Mouse (Mus musculus): ENCODE measurements at regions not wholly inside any gene's neighbourhood (a gene's known extent, or its start where the extent isn't known, plus 50 kb on each side); places are given as distances from the start of the nearest gene placed in this dataset.

DNA sequence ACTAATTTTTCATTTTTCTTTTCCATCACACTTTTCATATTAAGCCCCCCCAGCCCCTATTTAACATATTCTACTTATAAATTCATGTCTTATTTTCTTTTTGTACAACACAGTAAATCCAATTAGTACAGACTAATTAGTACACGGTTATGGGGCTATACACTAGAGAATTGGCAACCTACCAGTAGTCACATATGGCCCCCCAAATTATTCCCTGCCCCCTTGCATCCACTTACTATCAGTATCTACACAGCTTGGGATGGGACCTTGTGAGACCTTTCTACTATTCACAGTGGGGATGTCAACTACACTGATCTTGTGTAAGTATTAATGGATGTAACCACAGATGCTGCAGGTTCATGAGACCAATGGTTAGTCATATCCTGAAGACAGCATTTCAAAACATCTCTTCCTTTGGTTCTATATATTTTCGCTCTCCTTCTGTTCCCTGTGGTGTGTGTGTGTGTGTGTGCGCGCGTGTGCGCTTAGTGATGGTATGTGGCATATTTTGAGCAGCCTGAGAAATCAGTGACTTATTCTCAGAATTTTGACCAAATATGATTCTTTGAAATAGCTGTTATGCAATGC, 732.9 kb upstream of the Zeb2 start:
- H3K27me3 ChIP-seq (ENCODE audit: control insufficient read depth, insufficient read depth, low read depth, low read length): no peaks in the 10 kb centered on the region
- no peaks in the 10 kb centered on the region for H3K9me3 ChIP-seq (ENCODE audit: control insufficient read depth, low read length)
- ATAC-seq (ENCODE audit: low read depth): no peak
- H3K4me1 ChIP-seq (replicated peaks; ENCODE audit: control insufficient read depth, insufficient read depth, low read length): no peaks in the 10 kb centered on the region
- no peak overlapping the region for H3K27ac ChIP-seq (ENCODE audit: low read length)
- 95% methylated on average over 6 of the region's 6 CpGs for WGBS
- no peak overlapping the region for H3K9ac ChIP-seq (ENCODE audit: low read length)
- no peaks in the 10 kb centered on the region for H3K36me3 ChIP-seq (ENCODE audit: control insufficient read depth, insufficient read depth, low read length)
- no peak overlapping the region for H3K4me3 ChIP-seq (ENCODE audit: low read length)
- no peak overlapping the region for H3K4me2 ChIP-seq (ENCODE audit: low read depth, low read length)

DNA sequence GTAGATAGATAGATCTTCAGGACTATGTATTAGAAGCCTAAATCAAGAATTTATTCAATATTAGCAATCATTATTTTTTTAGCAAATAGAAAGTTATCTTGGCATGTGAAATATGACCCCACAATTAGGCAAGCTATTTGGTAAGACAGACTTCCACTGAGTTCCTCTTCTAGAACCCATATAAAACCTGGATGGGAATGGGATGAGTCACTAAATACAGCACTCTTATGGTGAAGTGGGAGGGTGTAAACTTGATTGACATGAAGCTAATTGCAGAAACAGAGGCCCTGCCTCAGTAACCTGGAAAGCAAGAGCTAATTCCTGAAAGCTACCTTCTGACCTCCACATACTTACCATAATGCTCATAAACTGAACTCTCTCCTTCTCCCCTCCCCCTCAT, 723.2 kb upstream of the Zeb2 start:
- no peaks in the 10 kb centered on the region for H3K27me3 ChIP-seq (ENCODE audit: control insufficient read depth, insufficient read depth, low read depth, low read length)
- no peaks in the 10 kb centered on the region for H3K36me3 ChIP-seq (ENCODE audit: control insufficient read depth, insufficient read depth, low read length)
- H3K27ac ChIP-seq (ENCODE audit: low read length): no peak overlapping the region
- no peak overlapping the region for H3K4me3 ChIP-seq (ENCODE audit: low read length)
- H3K4me2 ChIP-seq (ENCODE audit: low read depth, low read length): no peak overlapping the region
- no peak for ATAC-seq (ENCODE audit: low read depth)
- no peaks in the 10 kb centered on the region for H3K4me1 ChIP-seq (replicated peaks; ENCODE audit: control insufficient read depth, insufficient read depth, low read length)
- H3K9me3 ChIP-seq (ENCODE audit: control insufficient read depth, low read length): no peaks in the 10 kb centered on the region
- H3K9ac ChIP-seq (ENCODE audit: low read length): no peak overlapping the region

DNA sequence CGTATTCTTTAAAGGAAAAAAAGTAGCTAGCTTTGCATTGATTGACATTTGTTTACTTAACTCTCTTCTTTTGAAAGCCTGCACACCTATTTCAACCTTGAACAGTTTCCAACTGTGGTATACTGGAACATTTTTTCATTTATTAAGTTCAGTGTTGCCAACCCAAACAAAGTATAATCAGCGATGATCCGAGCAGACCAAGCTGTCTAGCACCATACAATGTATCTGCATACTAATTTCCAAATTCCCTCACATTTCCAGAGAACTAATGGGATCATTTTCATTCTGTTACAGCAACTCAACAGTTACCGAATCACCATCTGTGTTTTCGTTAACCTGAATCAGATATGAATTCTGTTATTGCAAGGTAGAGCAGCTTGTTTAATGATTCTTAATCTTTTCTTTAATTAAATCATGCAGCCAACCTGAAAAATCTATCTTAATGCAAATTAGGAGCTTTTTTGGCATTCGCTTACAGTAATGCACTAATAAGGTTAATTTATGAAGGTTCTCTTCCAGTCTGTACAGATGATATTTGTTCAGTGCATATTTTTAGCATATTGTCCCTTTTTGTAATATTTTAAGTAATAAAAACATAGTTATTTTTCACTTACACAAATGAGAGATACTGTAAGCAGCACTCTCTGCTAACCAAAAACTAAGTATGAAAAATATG, 719.5 kb upstream of the Zeb2 start:
- H3K27ac ChIP-seq (ENCODE audit: low read length): no peak overlapping the region
- ATAC-seq (ENCODE audit: low read depth): no peak
- no peaks in the 10 kb centered on the region for H3K4me1 ChIP-seq (replicated peaks; ENCODE audit: control insufficient read depth, insufficient read depth, low read length)
- no peak overlapping the region for H3K4me2 ChIP-seq (ENCODE audit: low read depth, low read length)
- H3K36me3 ChIP-seq (ENCODE audit: control insufficient read depth, insufficient read depth, low read length): no peaks in the 10 kb centered on the region
- H3K9ac ChIP-seq (ENCODE audit: low read length): no peak overlapping the region
- WGBS: 71% methylated on average over 6 of the region's 6 CpGs
- H3K9me3 ChIP-seq (ENCODE audit: control insufficient read depth, low read length): no peaks in the 10 kb centered on the region
- H3K4me3 ChIP-seq (ENCODE audit: low read length): no peak overlapping the region
- H3K27me3 ChIP-seq (ENCODE audit: control insufficient read depth, insufficient read depth, low read depth, low read length): no peaks in the 10 kb centered on the region

DNA sequence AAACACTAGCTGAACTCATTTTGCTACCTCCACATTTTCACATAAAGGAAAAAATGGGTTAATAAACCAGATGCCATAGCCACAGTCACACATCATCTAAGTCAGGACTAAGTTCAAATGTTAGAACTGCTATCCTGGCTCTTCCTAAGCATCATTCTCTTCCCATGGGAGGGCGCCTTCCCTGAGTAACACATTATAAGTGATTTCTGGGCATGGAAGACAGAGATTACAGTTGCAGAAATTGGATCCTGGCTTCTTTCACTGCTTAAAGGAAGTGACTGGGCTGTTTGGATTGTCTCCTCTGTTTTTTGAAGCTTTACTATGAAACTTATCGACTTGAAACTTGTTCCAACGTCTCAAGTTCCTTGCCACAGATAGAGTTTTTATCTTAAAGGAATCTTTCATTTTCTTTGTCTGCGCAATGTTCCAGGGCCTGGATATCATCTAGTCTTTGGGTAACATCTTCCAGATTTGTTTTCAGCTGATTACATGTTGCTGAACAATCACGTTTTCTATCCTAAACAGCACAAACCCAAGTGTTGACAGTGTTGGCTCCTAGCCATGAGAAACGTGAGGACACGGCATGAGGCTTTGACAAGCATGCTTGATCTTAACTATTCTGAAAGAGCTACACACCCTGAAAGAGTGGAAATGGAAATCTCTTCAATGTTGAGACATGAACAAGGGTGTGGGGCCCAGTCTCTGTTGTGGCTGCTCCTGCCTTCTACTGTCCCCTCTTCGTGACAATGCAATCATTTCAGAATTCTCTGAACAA, 700.9 kb upstream of the Zeb2 start:
- Histone ChIP-seq H3K4me2 (ENCODE audit: low read depth, low read length) (no peak overlapping the region), H3K4me1 (replicated peaks; ENCODE audit: control insufficient read depth, insufficient read depth, low read length) (no peaks in the 10 kb centered on the region), H3K36me3 (ENCODE audit: control insufficient read depth, insufficient read depth, low read length) (no peaks in the 10 kb centered on the region), H3K9me3 (ENCODE audit: control insufficient read depth, low read length) (no peaks in the 10 kb centered on the region), H3K4me3 (ENCODE audit: low read length) (no peak overlapping the region), H3K9ac (ENCODE audit: low read length) (no peak overlapping the region), H3K27ac (ENCODE audit: low read length) (peak overlapping the region; percentile 56), H3K27me3 (ENCODE audit: control insufficient read depth, insufficient read depth, low read depth, low read length) (no peaks in the 10 kb centered on the region)
- WGBS: 45% methylated on average over 8 of the region's 8 CpGs
- ATAC-seq (ENCODE audit: low read depth): peak; percentile 52; the same call in 1 of the 2 replicates

DNA sequence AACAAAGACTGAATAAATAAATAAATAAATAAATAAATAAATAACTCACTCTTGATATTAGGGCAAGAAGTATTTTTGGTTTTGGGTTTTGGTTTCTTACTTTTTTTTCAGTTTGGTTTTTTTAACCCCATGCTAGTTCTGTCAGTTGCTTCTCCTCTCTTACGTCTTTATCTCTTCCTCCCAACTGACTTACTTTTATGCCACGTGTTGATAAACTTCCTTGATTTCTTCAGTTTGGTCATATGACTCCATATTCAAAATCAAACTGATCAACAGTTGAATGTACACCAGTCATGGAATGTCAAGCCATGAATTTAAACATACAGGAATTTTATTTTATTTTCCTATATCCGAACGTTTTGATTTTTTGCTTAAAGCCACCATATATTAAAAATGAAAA, 697.5 kb upstream of the Zeb2 start:
- no peak overlapping the region for H3K4me2 ChIP-seq (ENCODE audit: low read depth, low read length)
- 88% methylated on average over 4 of the region's 4 CpGs for WGBS
- no peak overlapping the region for H3K4me3 ChIP-seq (ENCODE audit: low read length)
- no peaks in the 10 kb centered on the region for H3K9me3 ChIP-seq (ENCODE audit: control insufficient read depth, low read length)
- H3K4me1 ChIP-seq (replicated peaks; ENCODE audit: control insufficient read depth, insufficient read depth, low read length): no peaks in the 10 kb centered on the region
- no peaks in the 10 kb centered on the region for H3K36me3 ChIP-seq (ENCODE audit: control insufficient read depth, insufficient read depth, low read length)
- no peaks in the 10 kb centered on the region for H3K27me3 ChIP-seq (ENCODE audit: control insufficient read depth, insufficient read depth, low read depth, low read length)
- no peak for ATAC-seq (ENCODE audit: low read depth)
- no peak overlapping the region for H3K27ac ChIP-seq (ENCODE audit: low read length)
- no peak overlapping the region for H3K9ac ChIP-seq (ENCODE audit: low read length)

DNA sequence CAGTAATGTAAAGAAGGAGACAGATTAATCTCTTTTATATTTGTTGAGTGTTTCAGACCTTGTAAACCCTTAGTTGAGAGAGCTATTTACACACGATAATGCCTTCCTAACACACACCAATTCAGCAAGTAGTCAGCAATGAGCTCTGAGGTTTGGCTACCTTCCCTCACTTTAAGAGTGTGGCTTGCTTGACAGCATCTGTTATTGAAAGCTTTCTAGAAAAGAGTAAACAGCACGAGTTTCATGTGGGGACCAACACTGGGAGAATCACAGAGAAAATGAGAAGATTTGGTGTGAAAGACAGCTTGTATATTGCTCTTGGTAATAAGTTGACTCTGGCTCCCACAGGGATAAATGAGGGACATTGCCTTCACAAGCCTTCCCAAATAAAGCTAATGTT, 688.1 kb upstream of the Zeb2 start:
- Histone ChIP-seq H3K27me3 (ENCODE audit: control insufficient read depth, insufficient read depth, low read depth, low read length) (no peaks in the 10 kb centered on the region), H3K4me3 (ENCODE audit: low read length) (no peak overlapping the region), H3K27ac (ENCODE audit: low read length) (no peak overlapping the region), H3K4me1 (replicated peaks; ENCODE audit: control insufficient read depth, insufficient read depth, low read length) (no peaks in the 10 kb centered on the region), H3K36me3 (ENCODE audit: control insufficient read depth, insufficient read depth, low read length) (no peaks in the 10 kb centered on the region), H3K9me3 (ENCODE audit: control insufficient read depth, low read length) (no peaks in the 10 kb centered on the region), H3K9ac (ENCODE audit: low read length) (no peak overlapping the region), H3K4me2 (ENCODE audit: low read depth, low read length) (no peak overlapping the region)
- 30% methylated on average over 2 of the region's 2 CpGs for WGBS
- ATAC-seq (ENCODE audit: low read depth): peak; percentile 54

DNA sequence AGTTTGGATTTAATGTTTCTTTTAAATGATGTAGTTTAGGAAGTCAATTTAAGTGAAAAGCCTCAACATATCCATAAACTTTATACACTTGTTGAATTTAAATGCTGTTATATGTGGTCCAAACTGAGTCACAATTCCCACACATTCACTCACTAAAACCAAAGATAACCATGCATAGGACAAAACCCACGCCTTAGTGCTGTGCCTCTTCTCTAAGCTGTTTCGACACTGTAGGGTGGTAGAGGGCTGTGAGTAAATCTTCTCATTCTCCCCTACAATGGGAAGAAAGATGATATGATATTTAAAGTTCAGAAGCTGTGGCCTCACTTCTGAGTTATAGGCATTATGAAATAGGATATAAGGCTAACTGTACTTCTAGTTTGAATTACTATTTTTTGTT, 682.9 kb upstream of the Zeb2 start:
- Histone ChIP-seq H3K27me3 (ENCODE audit: control insufficient read depth, insufficient read depth, low read depth, low read length) (no peaks in the 10 kb centered on the region), H3K4me3 (ENCODE audit: low read length) (no peak overlapping the region), H3K4me2 (ENCODE audit: low read depth, low read length) (no peak overlapping the region), H3K27ac (ENCODE audit: low read length) (no peak overlapping the region), H3K9me3 (ENCODE audit: control insufficient read depth, low read length) (no peaks in the 10 kb centered on the region), H3K36me3 (ENCODE audit: control insufficient read depth, insufficient read depth, low read length) (no peaks in the 10 kb centered on the region), H3K9ac (ENCODE audit: low read length) (no peak overlapping the region), H3K4me1 (replicated peaks; ENCODE audit: control insufficient read depth, insufficient read depth, low read length) (no peaks in the 10 kb centered on the region)
- WGBS: 84% methylated on average over 2 of the region's 2 CpGs
- no peak for ATAC-seq (ENCODE audit: low read depth)

DNA sequence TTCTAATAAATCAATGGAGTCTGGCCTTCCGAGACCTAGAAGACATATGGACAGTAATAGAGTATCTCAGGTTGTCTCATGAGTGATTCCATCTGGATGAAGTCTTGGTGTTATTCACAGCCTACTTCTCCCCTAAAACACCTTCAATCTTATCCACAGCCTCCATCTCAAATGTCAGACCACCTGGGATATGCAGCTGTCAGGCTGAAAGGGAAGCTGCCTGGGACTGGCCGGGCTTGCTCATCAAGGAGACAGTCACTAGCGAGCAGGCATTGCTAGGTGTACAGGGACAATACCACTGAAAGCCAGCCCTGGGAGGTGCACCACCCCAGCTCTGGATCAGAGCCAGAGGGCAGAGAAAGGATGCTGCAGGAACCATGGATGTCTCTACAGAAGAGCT, 676.4 kb upstream of the Zeb2 start:
- 59% methylated on average over 3 of the region's 3 CpGs for WGBS
- no peaks in the 10 kb centered on the region for H3K4me1 ChIP-seq (replicated peaks; ENCODE audit: control insufficient read depth, insufficient read depth, low read length)
- no peaks in the 10 kb centered on the region for H3K36me3 ChIP-seq (ENCODE audit: control insufficient read depth, insufficient read depth, low read length)
- H3K9me3 ChIP-seq (ENCODE audit: control insufficient read depth, low read length): no peaks in the 10 kb centered on the region
- ATAC-seq (ENCODE audit: low read depth): no peak
- H3K27ac ChIP-seq (ENCODE audit: low read length): no peak overlapping the region
- H3K4me2 ChIP-seq (ENCODE audit: low read depth, low read length): no peak overlapping the region
- no peak overlapping the region for H3K4me3 ChIP-seq (ENCODE audit: low read length)
- no peak overlapping the region for H3K9ac ChIP-seq (ENCODE audit: low read length)
- H3K27me3 ChIP-seq (ENCODE audit: control insufficient read depth, insufficient read depth, low read depth, low read length): no peaks in the 10 kb centered on the region

DNA sequence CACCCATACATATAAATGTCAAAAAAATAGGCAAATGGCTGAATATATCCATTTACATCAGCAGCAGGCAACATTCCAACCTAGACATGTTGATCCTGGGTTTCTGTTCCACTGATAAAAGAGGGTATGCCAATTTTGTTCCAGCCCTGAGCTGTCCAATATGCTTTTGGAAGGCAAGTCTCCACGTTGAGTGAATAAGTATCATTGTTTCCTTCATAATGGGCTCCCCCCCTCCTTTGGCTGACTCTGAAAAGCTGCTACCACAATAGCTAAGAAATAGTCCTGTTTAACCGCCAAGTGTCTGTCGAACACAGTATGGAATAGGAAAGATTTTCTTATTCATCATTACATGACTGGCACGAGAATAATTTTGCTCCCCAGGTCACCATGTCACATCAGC, 672.5 kb upstream of the Zeb2 start:
- ATAC-seq (ENCODE audit: low read depth): no peak
- Histone ChIP-seq H3K27me3 (ENCODE audit: control insufficient read depth, insufficient read depth, low read depth, low read length) (no peaks in the 10 kb centered on the region), H3K9ac (ENCODE audit: low read length) (no peak overlapping the region), H3K4me3 (ENCODE audit: low read length) (no peak overlapping the region), H3K4me2 (ENCODE audit: low read depth, low read length) (no peak overlapping the region), H3K36me3 (ENCODE audit: control insufficient read depth, insufficient read depth, low read length) (no peaks in the 10 kb centered on the region), H3K27ac (ENCODE audit: low read length) (no peak overlapping the region), H3K4me1 (replicated peaks; ENCODE audit: control insufficient read depth, insufficient read depth, low read length) (peaks cover 2% of the 10 kb centered on the region; the same call in 1 of the 2 replicates), H3K9me3 (ENCODE audit: control insufficient read depth, low read length) (no peaks in the 10 kb centered on the region)
- 69% methylated on average over 4 of the region's 4 CpGs for WGBS
